Mouse (Mus musculus) embryonic facial prominence, embryonic 14.5 days (tissue): ENCODE measurements at regions not wholly inside any gene's neighbourhood (a gene's known extent, or its start where the extent isn't known, plus 50 kb on each side); places are given as distances from the start of the nearest gene placed in this dataset.

ENCODE experiments used
- ATAC-seq: fragments of 200-750 bp; cut with Nextera tagmentation; 2 replicates; pipeline ENCODE4 v1.8.0; 2017; ENCODE audit warnings: low read depth, moderate number of reproducible peaks, moderate TSS enrichment
- DNase-seq: peaks from one replicate; pipeline ENCODE4 v3.0.0-alpha.2; 2015; ENCODE audit warnings: low spot score
- H3K27ac ChIP-seq: fragments of 300-500 bp; sonication (generic); replicated peaks from 2 replicates; pipeline ENCODE4 v1.5.1; 2014; ENCODE audit warnings: low read depth, mild to moderate bottlenecking, low read length, moderate library complexity
- H3K27me3 ChIP-seq: fragments of 300-500 bp; sonication (generic); replicated peaks from 2 replicates; pipeline ENCODE4 v1.6.1; 2014; ENCODE audit warnings: low read length; ENCODE audit not compliant: control insufficient read depth, insufficient read depth
- H3K36me3 ChIP-seq: fragments of 300-500 bp; sonication (generic); 2 replicates; pipeline ENCODE4 v1.6.1; 2014; ENCODE audit warnings: low read length, mixed read lengths; ENCODE audit not compliant: control insufficient read depth, insufficient read depth
- H3K4me1 ChIP-seq: fragments of 300-500 bp; sonication (generic); 2 replicates; pipeline ENCODE4 v1.6.1; 2014; ENCODE audit warnings: antibody characterized with exemption, low read length; ENCODE audit not compliant: control insufficient read depth, insufficient read depth
- H3K4me2 ChIP-seq: fragments of 300-500 bp; sonication (generic); 2 replicates; pipeline ENCODE4 v1.6.1; 2014; ENCODE audit warnings: low read depth, mild to moderate bottlenecking, low read length, moderate library complexity, mixed read lengths
- H3K4me3 ChIP-seq: fragments of 300-500 bp; sonication (generic); 2 replicates; pipeline ENCODE4 v1.5.1; 2014; ENCODE audit warnings: low read depth, mild to moderate bottlenecking, low read length
- H3K9ac ChIP-seq: fragments of 300-500 bp; sonication (generic); 2 replicates; pipeline ENCODE4 v1.6.1; 2014; ENCODE audit warnings: low read depth, mild to moderate bottlenecking, low read length, moderate library complexity, mixed read lengths
- H3K9me3 ChIP-seq: fragments of 300-500 bp; sonication (generic); 2 replicates; pipeline ENCODE4 v1.6.1; 2016; ENCODE audit warnings: low read length; ENCODE audit not compliant: control insufficient read depth
- WGBS: fragments of 180-500 bp; shearing (Covaris S2); extraction: QIAGEN DNeasy Blood & Tissue Kit; methylation state at CpG from one replicate; pipeline ENCODE4 v1.1.7; 2014; 5-methylcytosine and 5-hydroxymethylcytosine counted together

GRCm38 (mm10) chr4:149844971-149845370 lies 70.9 kb upstream of the Slc25a33 start:
- H3K9ac ChIP-seq: no peak overlapping the region
- DNase-seq: peak; percentile 65
- H3K4me3 ChIP-seq: no peak overlapping the region
- ATAC-seq: peak; percentile 15; the same call in 1 of the 2 replicates
- peaks cover 12% of the 10 kb centered on the region for H3K4me1 ChIP-seq
- H3K4me2 ChIP-seq: no peak overlapping the region
- no peaks in the 10 kb centered on the region for H3K36me3 ChIP-seq
- H3K27ac ChIP-seq: no peak overlapping the region; the same call in 1 of the 2 replicates
- H3K9me3 ChIP-seq: no peaks in the 10 kb centered on the region
- H3K27me3 ChIP-seq: no peaks in the 10 kb centered on the region
- WGBS: 46% methylated on average over 10 of the region's 10 CpGs

GRCm38 (mm10) chr4:149843736-149844135 lies 69.7 kb upstream of the Slc25a33 start:
- no peak; the same call in 1 of the 2 replicates for ATAC-seq
- no peaks in the 10 kb centered on the region for H3K9me3 ChIP-seq

GRCm38 (mm10) chr4:149842906-149843305 lies 68.8 kb upstream of the Slc25a33 start:
- no peak overlapping the region for H3K4me3 ChIP-seq
- ATAC-seq: no peak
- no peaks in the 10 kb centered on the region for H3K9me3 ChIP-seq
- H3K4me2 ChIP-seq: no peak overlapping the region
- H3K27me3 ChIP-seq: no peaks in the 10 kb centered on the region
- H3K4me1 ChIP-seq: peaks cover 12% of the 10 kb centered on the region
- no peak for DNase-seq
- H3K9ac ChIP-seq: no peak overlapping the region
- H3K27ac ChIP-seq: no peak overlapping the region
- 79% methylated on average over 7 of the region's 7 CpGs for WGBS
- no peaks in the 10 kb centered on the region for H3K36me3 ChIP-seq

More at GRCm38 (mm10) chr4:149843736-149844135, 69.7 kb upstream of the Slc25a33 start:
- 10% methylated on average over 10 of the region's 10 CpGs for WGBS
- H3K4me3 ChIP-seq: no peak overlapping the region
- H3K27me3 ChIP-seq: no peaks in the 10 kb centered on the region
- H3K27ac ChIP-seq: no peak overlapping the region
- H3K4me1 ChIP-seq: peaks cover 12% of the 10 kb centered on the region
- no peaks in the 10 kb centered on the region for H3K36me3 ChIP-seq
- no peak overlapping the region for H3K9ac ChIP-seq
- no peak overlapping the region for H3K4me2 ChIP-seq
- no peak for DNase-seq

DNA sequence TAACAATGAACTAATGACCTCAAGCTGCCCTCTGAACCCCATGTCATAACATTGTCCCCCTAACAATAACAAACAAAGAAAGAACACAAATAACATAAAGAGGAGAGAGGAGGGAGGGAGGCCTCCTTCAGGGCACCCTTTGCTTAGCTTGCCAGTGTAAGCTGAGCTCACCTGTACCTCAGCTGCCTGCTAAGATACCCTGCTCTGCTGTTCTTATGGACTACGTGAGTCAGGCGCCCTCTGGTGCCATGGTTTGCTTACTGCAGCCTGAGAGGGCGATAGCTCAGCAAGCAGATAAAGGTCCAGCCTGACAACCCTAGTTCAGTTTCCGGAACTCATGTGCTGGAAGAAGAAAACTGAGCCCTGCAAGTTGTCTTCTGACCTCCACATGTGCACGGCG lies 67.8 kb upstream of the Slc25a33 start:
- no peaks in the 10 kb centered on the region for H3K9me3 ChIP-seq
- H3K4me1 ChIP-seq: peaks cover 12% of the 10 kb centered on the region
- no peaks in the 10 kb centered on the region for H3K27me3 ChIP-seq
- ATAC-seq: no peak
- H3K36me3 ChIP-seq: no peaks in the 10 kb centered on the region
- H3K27ac ChIP-seq: no peak overlapping the region
- DNase-seq: no peak
- no peak overlapping the region for H3K4me2 ChIP-seq
- H3K9ac ChIP-seq: no peak overlapping the region
- WGBS: 60% methylated on average over 6 of the region's 6 CpGs
- H3K4me3 ChIP-seq: no peak overlapping the region

- no peak overlapping the region for H3K4me3 ChIP-seq
- peaks cover 12% of the 10 kb centered on the region for H3K4me1 ChIP-seq
- no peak overlapping the region for H3K4me2 ChIP-seq
- ATAC-seq (peak; percentile 48; the same call in 1 of the 2 replicates), DNase-seq (peak; percentile 70)
- H3K9me3 ChIP-seq: no peaks in the 10 kb centered on the region
- peak overlapping the region; percentile 48; the same call in 1 of the 2 replicates for H3K27ac ChIP-seq
- H3K36me3 ChIP-seq: no peaks in the 10 kb centered on the region
- H3K9ac ChIP-seq: no peak overlapping the region
- no peaks in the 10 kb centered on the region for H3K27me3 ChIP-seq
- 60% methylated on average over 12 of the region's 12 CpGs for WGBS
Measured at GRCm38 (mm10) chr4:149840511-149841292, 66.6 kb upstream of the Slc25a33 start.

- DNase-seq: peak; percentile 13
- H3K4me2 ChIP-seq: no peak overlapping the region
- 18% methylated on average over 3 of the region's 3 CpGs for WGBS
Measured at GRCm38 (mm10) chr4:149838682-149839081, 64.6 kb upstream of the Slc25a33 start.

GRCm38 (mm10) chr4:149834646-149835156 lies 60.6 kb upstream of the Slc25a33 start:
- H3K4me1 ChIP-seq: peaks cover 5% of the 10 kb centered on the region
- no peak for DNase-seq
- WGBS: 80% methylated on average over 9 of the region's 9 CpGs
- H3K4me3 ChIP-seq: no peak overlapping the region
- no peaks in the 10 kb centered on the region for H3K9me3 ChIP-seq
- H3K4me2 ChIP-seq: no peak overlapping the region
- no peak overlapping the region for H3K27ac ChIP-seq
- no peak for ATAC-seq
- no peaks in the 10 kb centered on the region for H3K27me3 ChIP-seq
- no peaks in the 10 kb centered on the region for H3K36me3 ChIP-seq
- H3K9ac ChIP-seq: no peak overlapping the region

More at GRCm38 (mm10) chr4:149838682-149839081, 64.6 kb upstream of the Slc25a33 start:
- no peaks in the 10 kb centered on the region for H3K9me3 ChIP-seq
- no peaks in the 10 kb centered on the region for H3K36me3 ChIP-seq
- H3K4me1 ChIP-seq: peaks cover 5% of the 10 kb centered on the region
- H3K27me3 ChIP-seq: no peaks in the 10 kb centered on the region
- ATAC-seq: no peak
- H3K4me3 ChIP-seq: no peak overlapping the region
- H3K9ac ChIP-seq: no peak overlapping the region
- no peak overlapping the region for H3K27ac ChIP-seq

GRCm38 (mm10) chr4:149832446-149833101 lies 58.5 kb upstream of the Slc25a33 start:
- Histone ChIP-seq H3K36me3 (no peaks in the 10 kb centered on the region), H3K9me3 (0 out of 2 replicates have a peak, but pooled peaks cover 5% of the 10 kb centered on the region), H3K4me2 (no peak overlapping the region), H3K4me3 (no peak overlapping the region), H3K27me3 (no peaks in the 10 kb centered on the region), H3K9ac (no peak overlapping the region), H3K4me1 (peaks cover 5% of the 10 kb centered on the region), H3K27ac (no peak overlapping the region)
- 37% methylated on average over 10 of the region's 10 CpGs for WGBS
- ATAC-seq: no peak
- DNase-seq: no peak
